Mouse (Mus musculus): Measurements from ENCODE around the gene Fbxl4. TPM values are rescaled to one million over a fixed set of nuclear protein-coding genes. Genes with fewer than 3 reads are reported as not detected.
A peak's percentile ranks its signal among the peaks of the same experiment; 100 is the strongest.

Fbxl4 gene
- polyA plus RNA-seq, 1 experiment from 2014 or later, result 8.6 TPM

DNA sequence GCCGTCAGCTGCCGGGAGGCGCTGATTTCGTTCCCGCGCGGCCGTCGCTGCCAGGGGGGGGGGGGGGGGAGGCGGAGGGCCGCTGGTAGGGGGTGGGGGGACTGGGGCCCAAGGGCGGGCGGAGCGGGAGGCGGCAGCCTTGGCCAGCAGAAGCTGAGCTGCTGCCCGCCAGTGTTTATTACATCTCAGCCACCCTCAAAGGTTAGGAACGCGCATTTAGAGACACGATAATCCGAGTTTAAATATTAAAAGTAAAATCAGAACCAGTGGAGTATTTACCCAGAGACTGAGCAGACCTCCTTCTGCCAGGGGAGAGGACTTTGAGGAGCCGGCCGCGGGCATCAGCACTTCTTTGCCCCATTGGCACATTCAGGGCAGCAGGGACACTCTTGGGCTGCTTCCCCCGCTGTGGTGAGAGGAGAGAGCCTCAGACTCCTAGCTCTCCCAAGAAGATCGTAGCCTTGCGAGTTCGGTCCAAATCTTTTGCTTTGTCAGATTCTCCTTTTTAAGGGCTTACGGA, 120.4 kb downstream of the Fbxl4 start:
- no peaks in the 10 kb centered on the region for H3K36me3 ChIP-seq
- H3K27me3 ChIP-seq, result peaks cover 75% of the 10 kb centered on the region
- no peak overlapping the region for H3K27ac ChIP-seq
- H3K4me2 ChIP-seq, result peak overlapping the region; percentile 84
- no peaks in the 10 kb centered on the region for H3K9me3 ChIP-seq
- ATAC-seq (ENCODE audit: insufficient number of reproducible peaks, insufficient read depth, low FRiP score, low TSS enrichment, low read depth), result no peak
- H3K9ac ChIP-seq (replicated peaks), result peak overlapping the region; percentile 52
- peak overlapping the region; percentile 47 for H3K4me3 ChIP-seq (replicated peaks)
- 0 out of 2 replicates have a peak, but pooled peaks cover 15% of the 10 kb centered on the region for H3K4me1 ChIP-seq (replicated peaks)
- WGBS, result 2% methylated on average over 26 of the region's 28 CpGs

DNA sequence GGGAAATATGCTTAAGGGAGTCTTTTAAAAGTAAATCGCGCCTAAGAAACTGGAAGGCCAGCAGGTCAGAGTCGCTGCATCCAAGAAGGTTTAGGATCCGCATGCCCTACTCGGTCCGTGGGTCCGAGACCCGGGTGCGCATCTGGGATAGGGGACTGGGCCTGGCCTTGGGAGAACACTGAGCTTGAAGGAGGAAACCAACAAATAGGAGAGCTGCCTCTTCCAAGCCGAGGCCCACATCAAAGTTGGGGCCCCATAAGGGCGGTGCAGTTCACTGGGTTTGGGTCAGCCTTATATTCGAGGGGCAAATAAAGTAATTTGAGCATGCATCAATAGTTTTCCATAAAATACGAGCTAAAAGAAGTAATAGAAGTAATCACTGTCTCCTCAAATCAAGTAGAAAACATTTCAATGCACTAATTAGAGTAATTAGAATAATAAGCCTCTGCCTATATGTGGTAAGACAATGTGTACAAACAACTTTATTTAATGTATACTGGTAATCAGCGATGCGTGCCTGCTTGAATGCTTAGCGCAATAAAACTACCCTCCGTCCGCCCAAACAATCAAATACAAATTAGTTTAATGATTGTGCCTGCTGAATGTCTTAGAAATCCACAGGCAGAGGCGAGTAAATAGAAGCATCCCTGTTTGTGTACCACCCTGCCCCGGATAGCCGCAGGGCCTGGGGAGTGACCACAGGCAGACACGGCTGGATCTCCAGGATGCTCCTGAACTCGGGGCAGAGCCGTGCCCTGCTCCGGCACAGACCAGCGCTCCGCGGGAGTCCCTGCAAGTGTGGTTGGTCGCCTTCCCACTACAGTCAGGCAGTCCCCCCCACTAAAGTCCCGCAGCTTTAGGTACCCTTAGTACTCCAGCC, 121.4 kb downstream of the Fbxl4 start:
- Histone ChIP-seq H3K4me3 (replicated peaks) (0 out of 2 replicates have a peak overlapping the region, but pooled peaks have one; percentile 9), H3K27ac (no peak overlapping the region), H3K4me2 (peak overlapping the region; percentile 32)

DNA sequence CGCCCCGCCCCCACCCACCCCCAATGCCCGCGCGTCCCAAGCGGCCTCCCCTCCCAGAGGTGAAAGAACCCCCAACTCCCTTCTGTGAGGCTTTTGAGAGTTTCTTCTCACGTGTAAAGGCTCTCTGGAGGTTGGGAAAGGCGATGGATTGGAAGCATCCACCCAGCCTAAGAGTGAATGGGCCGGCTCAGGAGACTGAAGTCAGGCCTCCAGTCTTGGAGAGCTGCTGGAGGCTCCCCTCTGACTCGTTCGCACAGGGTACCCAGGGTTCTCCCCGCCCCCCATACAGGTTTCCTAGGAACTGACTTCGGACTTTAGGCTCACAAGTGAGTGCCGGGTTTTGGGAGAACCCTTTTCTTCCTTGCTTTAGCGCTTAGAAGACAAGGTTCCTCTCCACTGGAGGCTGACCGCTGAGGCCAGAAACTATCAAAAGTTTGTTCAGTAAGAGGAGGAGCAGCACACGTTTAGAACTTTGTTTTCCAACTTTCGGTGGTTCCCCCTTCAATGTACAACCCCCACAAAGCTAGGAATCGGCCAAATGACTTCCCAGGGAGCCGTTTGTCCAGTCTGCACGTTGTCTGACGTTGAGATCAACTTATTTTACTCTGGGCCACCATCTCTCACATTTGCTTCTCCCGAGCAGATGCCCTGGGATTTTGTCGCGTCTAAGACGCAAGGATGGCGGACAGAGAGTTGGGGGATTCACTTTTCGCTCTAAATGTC, 122.2 kb downstream of the Fbxl4 start:
- no peak overlapping the region for H3K9ac ChIP-seq (replicated peaks)
- H3K4me1 ChIP-seq (replicated peaks), result 0 out of 2 replicates have a peak, but pooled peaks cover 15% of the 10 kb centered on the region
- peak overlapping the region; percentile 32 for H3K4me2 ChIP-seq
- peaks cover 79% of the 10 kb centered on the region for H3K27me3 ChIP-seq
- H3K36me3 ChIP-seq, result no peaks in the 10 kb centered on the region
- under 1% methylated on average over 26 of the region's 28 CpGs for WGBS
- no peaks in the 10 kb centered on the region for H3K9me3 ChIP-seq
- no peak overlapping the region for H3K27ac ChIP-seq
- peak; percentile 55; the same call in 1 of the 2 replicates for ATAC-seq (ENCODE audit: insufficient number of reproducible peaks, insufficient read depth, low FRiP score, low TSS enrichment, low read depth)
- H3K4me3 ChIP-seq (replicated peaks), result peak overlapping the region; percentile 13; the same call in 1 of the 2 replicates

More for the DNA sequence above, 121.4 kb downstream of the Fbxl4 start:
- peaks cover 79% of the 10 kb centered on the region for H3K27me3 ChIP-seq
- H3K4me1 ChIP-seq (replicated peaks), result 0 out of 2 replicates have a peak, but pooled peaks cover 15% of the 10 kb centered on the region
- WGBS, result under 1% methylated on average over 30 of the region's 30 CpGs
- H3K36me3 ChIP-seq, result no peaks in the 10 kb centered on the region
- no peak overlapping the region for H3K9ac ChIP-seq (replicated peaks)
- peak; percentile 21 for ATAC-seq (ENCODE audit: insufficient number of reproducible peaks, insufficient read depth, low FRiP score, low TSS enrichment, low read depth)
- H3K9me3 ChIP-seq, result no peaks in the 10 kb centered on the region

DNA sequence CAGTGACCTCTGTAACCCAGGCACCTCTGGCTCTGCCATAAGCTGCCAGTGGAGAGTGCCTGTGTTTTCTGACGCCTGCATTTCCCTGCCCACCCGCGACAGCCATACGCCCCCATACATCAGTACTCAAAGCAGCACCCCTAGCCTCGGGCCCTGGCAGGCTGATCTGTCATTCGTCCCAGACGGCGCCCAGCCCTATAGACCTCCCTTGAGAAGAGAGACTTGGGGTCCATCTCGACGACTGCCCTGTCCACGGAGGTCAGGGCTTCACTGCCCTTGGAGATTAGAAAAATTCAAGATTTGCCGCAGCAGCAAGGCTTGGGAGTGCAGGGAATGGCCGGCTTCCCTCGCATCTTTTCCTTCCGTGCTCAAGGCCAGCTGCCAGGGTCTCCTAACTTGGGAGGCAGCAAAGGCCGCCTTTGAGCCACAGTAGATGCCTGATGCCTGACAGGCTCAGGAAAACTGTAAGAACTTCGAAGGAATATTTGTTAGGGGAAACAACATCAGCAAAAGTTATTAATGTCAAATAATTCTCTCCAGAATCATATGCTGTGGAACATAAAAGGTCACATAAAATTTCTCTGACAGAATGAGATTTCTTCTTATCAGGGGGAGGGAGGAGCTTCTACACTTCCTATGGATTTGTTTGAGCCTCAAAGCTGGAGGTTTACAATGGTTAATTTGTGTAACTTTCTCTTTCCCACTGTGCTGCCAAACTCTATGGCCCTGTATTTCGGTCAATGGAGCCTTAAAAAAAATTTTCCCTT, 122.9 kb downstream of the Fbxl4 start:
- peaks cover 73% of the 10 kb centered on the region for H3K27me3 ChIP-seq
- under 1% methylated on average over 18 of the region's 18 CpGs for WGBS
- H3K4me2 ChIP-seq, result no peak overlapping the region; the same call in 1 of the 2 replicates
- peak overlapping the region; percentile 13; the same call in 1 of the 2 replicates for H3K4me3 ChIP-seq (replicated peaks)
- no peak overlapping the region for H3K9ac ChIP-seq (replicated peaks)
- 0 out of 2 replicates have a peak, but pooled peaks cover 15% of the 10 kb centered on the region for H3K4me1 ChIP-seq (replicated peaks)
- no peak overlapping the region for H3K27ac ChIP-seq
- no peaks in the 10 kb centered on the region for H3K9me3 ChIP-seq
- no peak for ATAC-seq (ENCODE audit: insufficient number of reproducible peaks, insufficient read depth, low FRiP score, low TSS enrichment, low read depth)
- H3K36me3 ChIP-seq, result no peaks in the 10 kb centered on the region

DNA sequence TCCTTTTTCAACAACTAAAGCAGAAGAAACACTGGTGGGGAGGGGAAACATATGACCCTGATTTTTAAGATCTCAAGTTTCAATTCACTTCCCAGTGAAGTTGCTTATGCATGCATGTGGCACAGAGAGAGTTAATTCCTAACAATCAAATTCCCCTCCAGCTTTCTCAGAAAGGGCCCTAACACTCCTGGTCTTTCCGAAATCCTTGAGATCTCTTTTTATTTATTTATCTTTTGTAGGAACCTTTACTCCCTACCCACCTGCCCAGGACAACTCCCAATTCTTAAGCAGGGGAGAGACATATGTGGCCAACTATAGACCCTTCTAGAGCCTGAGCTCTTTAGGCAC, 123.5 kb downstream of the Fbxl4 start:
- H3K27ac ChIP-seq, result no peak overlapping the region
- H3K36me3 ChIP-seq, result no peaks in the 10 kb centered on the region
- peaks cover 69% of the 10 kb centered on the region for H3K27me3 ChIP-seq
- 5% methylated on average over 1 of the region's 1 CpGs for WGBS
- ATAC-seq (ENCODE audit: insufficient number of reproducible peaks, insufficient read depth, low FRiP score, low TSS enrichment, low read depth), result no peak
- no peak overlapping the region for H3K4me2 ChIP-seq
- H3K4me3 ChIP-seq (replicated peaks), result no peak overlapping the region
- 0 out of 2 replicates have a peak, but pooled peaks cover 15% of the 10 kb centered on the region for H3K4me1 ChIP-seq (replicated peaks)
- H3K9ac ChIP-seq (replicated peaks), result no peak overlapping the region
- H3K9me3 ChIP-seq, result no peaks in the 10 kb centered on the region

DNA sequence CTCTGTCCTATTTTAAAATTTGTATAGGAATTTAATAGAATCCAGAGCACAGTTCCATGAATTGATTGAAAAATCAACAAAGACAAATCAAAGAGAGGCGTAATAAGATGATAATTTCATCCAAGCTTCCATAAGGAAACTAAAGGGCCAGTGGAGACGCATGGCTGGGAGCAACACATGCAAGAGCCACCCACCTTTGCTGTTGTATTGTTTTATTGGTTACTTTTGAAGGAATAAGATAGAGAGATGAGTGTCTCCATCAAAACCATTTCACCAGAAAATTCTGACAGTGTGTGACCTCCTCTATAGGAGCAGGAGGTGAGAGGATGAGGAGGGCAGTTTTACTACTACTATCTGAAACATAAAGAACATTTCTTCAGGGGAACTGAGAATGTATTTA, 124.8 kb downstream of the Fbxl4 start:
- no peaks in the 10 kb centered on the region for H3K36me3 ChIP-seq
- H3K9me3 ChIP-seq, result no peaks in the 10 kb centered on the region
- ATAC-seq (ENCODE audit: insufficient number of reproducible peaks, insufficient read depth, low FRiP score, low TSS enrichment, low read depth), result no peak
- H3K27me3 ChIP-seq, result peaks cover 71% of the 10 kb centered on the region
- H3K4me1 ChIP-seq (replicated peaks), result peaks cover 18% of the 10 kb centered on the region
- WGBS, result 24% methylated on average over 2 of the region's 2 CpGs
- H3K4me3 ChIP-seq (replicated peaks), result no peak overlapping the region
- no peak overlapping the region for H3K9ac ChIP-seq (replicated peaks)
- H3K4me2 ChIP-seq, result no peak overlapping the region
- H3K27ac ChIP-seq, result no peak overlapping the region

DNA sequence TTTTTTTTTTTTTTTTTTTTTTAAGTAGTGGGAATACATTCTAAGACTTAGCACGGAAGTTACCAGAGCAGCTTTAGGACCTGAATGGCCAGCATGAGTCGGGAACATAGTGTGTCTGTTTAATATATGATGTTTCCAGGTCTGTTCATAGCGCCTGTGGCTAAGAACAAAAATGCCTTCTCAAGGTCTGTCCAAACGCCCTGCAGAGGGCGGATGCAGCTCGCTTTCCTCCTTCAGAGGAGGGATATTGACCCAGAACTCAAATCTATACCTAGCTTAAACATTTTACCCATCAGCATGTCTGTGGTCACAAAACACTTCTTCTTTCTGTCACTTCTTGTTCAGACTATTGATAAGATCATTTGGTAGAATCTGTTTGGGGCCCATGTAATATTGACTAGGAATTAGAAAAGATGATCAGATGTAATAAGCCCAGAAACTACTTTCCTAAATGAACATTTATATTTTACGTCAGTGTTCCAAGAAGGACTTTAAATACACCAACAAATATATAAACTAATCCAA, 125.5 kb downstream of the Fbxl4 start:
- H3K9me3 ChIP-seq, result no peaks in the 10 kb centered on the region
- peaks cover 25% of the 10 kb centered on the region for H3K4me1 ChIP-seq (replicated peaks)
- ATAC-seq (ENCODE audit: insufficient number of reproducible peaks, insufficient read depth, low FRiP score, low TSS enrichment, low read depth), result no peak
- WGBS, result 4% methylated on average over 7 of the region's 7 CpGs
- H3K27ac ChIP-seq, result no peak overlapping the region
- H3K9ac ChIP-seq (replicated peaks), result no peak overlapping the region
- H3K36me3 ChIP-seq, result no peaks in the 10 kb centered on the region
- H3K27me3 ChIP-seq, result peaks cover 71% of the 10 kb centered on the region
- H3K4me3 ChIP-seq (replicated peaks), result no peak overlapping the region
- no peak overlapping the region for H3K4me2 ChIP-seq

DNA sequence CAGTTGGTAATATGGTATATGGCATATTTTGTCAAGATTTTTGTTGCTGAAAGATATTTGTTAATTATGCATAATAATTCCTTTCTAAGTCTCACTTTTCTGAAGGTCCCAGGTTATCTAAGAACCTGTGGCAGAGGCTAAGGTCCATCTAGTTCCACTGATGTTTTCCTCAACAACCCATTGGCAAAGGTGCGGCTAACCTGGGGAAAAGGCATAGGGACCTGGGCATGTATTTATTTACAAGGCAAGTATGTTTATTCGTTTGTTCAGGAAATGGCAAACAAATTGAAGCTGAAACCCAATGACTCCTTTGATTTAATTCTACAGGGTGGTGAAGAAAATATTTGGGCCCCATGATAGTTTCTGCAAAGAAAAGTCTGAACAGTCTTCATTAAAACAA, 126.2 kb downstream of the Fbxl4 start:
- H3K27ac ChIP-seq, result no peak overlapping the region
- 9% methylated on average over 2 of the region's 2 CpGs for WGBS
- no peaks in the 10 kb centered on the region for H3K36me3 ChIP-seq
- no peak overlapping the region for H3K9ac ChIP-seq (replicated peaks)
- H3K4me3 ChIP-seq (replicated peaks), result no peak overlapping the region
- no peak overlapping the region for H3K4me2 ChIP-seq
- no peaks in the 10 kb centered on the region for H3K9me3 ChIP-seq
- ATAC-seq (ENCODE audit: insufficient number of reproducible peaks, insufficient read depth, low FRiP score, low TSS enrichment, low read depth), result no peak
- peaks cover 73% of the 10 kb centered on the region for H3K27me3 ChIP-seq
- peaks cover 29% of the 10 kb centered on the region for H3K4me1 ChIP-seq (replicated peaks)

Measured in limb, embryonic 12.5 days (tissue).